Mouse (Mus musculus) limb, embryonic 10.5 days (tissue): Measurements from ENCODE around the gene Hist1h4f. TPM values are rescaled to one million over a fixed set of nuclear protein-coding genes. Genes with fewer than 3 reads are reported as not detected.
A peak's percentile ranks its signal among the peaks of the same experiment; 100 is the strongest.
"Not testable (repeated sequence)": the region's sequence is repeated elsewhere in the genome, so short reads cannot be mapped to it uniquely, and the experiment has no call there.

ENCODE experiments used
- DNase-seq: peaks from one replicate; pipeline ENCODE4 v3.0.0-alpha.2; 2017; ENCODE audit warnings: low spot score
- H3K27ac ChIP-seq: fragments of 300-500 bp; sonication (generic); 2 replicates; pipeline ENCODE4 v1.5.1; 2016; ENCODE audit warnings: mild to moderate bottlenecking
- H3K27me3 ChIP-seq: fragments of 300-500 bp; sonication (generic); 2 replicates; pipeline ENCODE4 v1.6.1; 2016; ENCODE audit warnings: low read depth, mild to moderate bottlenecking; ENCODE audit not compliant: poor library complexity, severe bottlenecking
- H3K36me3 ChIP-seq: fragments of 300-500 bp; sonication (generic); 2 replicates; pipeline ENCODE4 v1.6.1; 2016; ENCODE audit warnings: mild to moderate bottlenecking, moderate library complexity
- H3K4me1 ChIP-seq: fragments of 300-500 bp; sonication (generic); 2 replicates; pipeline ENCODE4 v1.6.1; 2016
- H3K4me3 ChIP-seq: fragments of 300-500 bp; sonication (generic); 2 replicates; pipeline ENCODE4 v1.5.1; 2016; ENCODE audit warnings: mild to moderate bottlenecking, moderate library complexity
- H3K9me3 ChIP-seq: fragments of 300-500 bp; sonication (generic); replicated peaks from 2 replicates; pipeline ENCODE4 v1.6.1; 2016; ENCODE audit warnings: mild to moderate bottlenecking
- WGBS: fragments of 180-500 bp; shearing (Covaris S2); methylation state at CpG from one replicate; pipeline ENCODE4 v1.1.7; 2016; 5-methylcytosine and 5-hydroxymethylcytosine counted together
- polyA plus RNA-seq: library from polyadenylated mRNA; unstranded; fragments of >200 nt; fragmentation: Nextera tagmentation; extraction: Ambion mirVana; gene quantifications from 2 replicates; pipeline ENCODE4 v1.2.1, GENCODE M21; 2016

The Hist1h4f gene
- polyA plus RNA-seq, 1 experiment from 2014 or later, result 1.3 TPM

GRCm38 (mm10) chr13:23555839-23556416 lies 4.5 kb upstream of the Hist1h4f start:
- under 1% methylated on average over 18 of the region's 18 CpGs for WGBS
- Histone ChIP-seq H3K4me1 (peaks cover 14% of the 10 kb centered on the region), H3K4me3 (peak overlapping the region; percentile 69), H3K27ac (peak overlapping the region; percentile 97), H3K27me3 (no peaks in the 10 kb centered on the region), H3K9me3 (no peaks in the 10 kb centered on the region), H3K36me3 (no peaks in the 10 kb centered on the region)
- DNase-seq, result peak; percentile 82

- Histone ChIP-seq H3K4me1 (peaks cover 19% of the 10 kb centered on the region), H3K27me3 (no peaks in the 10 kb centered on the region), H3K9me3 (no peaks in the 10 kb centered on the region), H3K4me3 (peak overlapping the region; percentile 69), H3K36me3 (no peaks in the 10 kb centered on the region), H3K27ac (peak overlapping the region; percentile 97)
- peak; percentile 89 for DNase-seq
- under 1% methylated on average over 54 of the region's 54 CpGs for WGBS
Observed at GRCm38 (mm10) chr13:23554925-23555838, 3.7 kb upstream of the Hist1h4f start.

GRCm38 (mm10) chr13:23554393-23554792 lies 2.9 kb upstream of the Hist1h4f start:
- H3K9me3 ChIP-seq, result no peaks in the 10 kb centered on the region
- peak overlapping the region; percentile 97 for H3K27ac ChIP-seq
- no peaks in the 10 kb centered on the region for H3K27me3 ChIP-seq
- DNase-seq, result no peak
- 27% methylated on average over 9 of the region's 9 CpGs for WGBS
- H3K36me3 ChIP-seq, result no peaks in the 10 kb centered on the region
- H3K4me3 ChIP-seq, result peak overlapping the region; percentile 69
- H3K4me1 ChIP-seq, result peaks cover 19% of the 10 kb centered on the region

- peak within 1 kb of the TSS; percentile 52; the same call in 1 of the 2 replicates for H3K4me3 ChIP-seq
- no peaks in the 10 kb centered on the region for H3K27me3 ChIP-seq
- H3K9me3 ChIP-seq, result no peaks in the 10 kb centered on the region
- DNase-seq, result no peak
- peaks cover 22% of the 10 kb centered on the region for H3K4me1 ChIP-seq
- H3K36me3 ChIP-seq, result no peaks in the 10 kb centered on the region
- peak within 1 kb of the TSS; percentile 97 for H3K27ac ChIP-seq
Observed at GRCm38 (mm10) chr13:23552962-23553361, 1.5 kb upstream of the Hist1h4f start, which contains the start of gene Hist1h1d. Hist1h1d (plus strand) TSS chr13:23553262.

GRCm38 (mm10) chr13:23551931-23552914 lies 775 bp upstream of the Hist1h4f start:
- no peaks in the 10 kb centered on the region for H3K9me3 ChIP-seq
- peaks cover 22% of the 10 kb centered on the region for H3K4me1 ChIP-seq
- no peaks in the 10 kb centered on the region for H3K36me3 ChIP-seq
- H3K27me3 ChIP-seq, result no peaks in the 10 kb centered on the region
- 61% methylated on average over 8 of the region's 8 CpGs for WGBS
- H3K4me3 ChIP-seq, result peak overlapping the region; percentile 52
- peak; percentile 35 for DNase-seq
- peak overlapping the region; percentile 97 for H3K27ac ChIP-seq

- peaks cover 22% of the 10 kb centered on the region for H3K4me1 ChIP-seq
- H3K4me3 ChIP-seq, result peak overlapping the region; percentile 52
- no peaks in the 10 kb centered on the region for H3K36me3 ChIP-seq
- 5% methylated on average over 3 of the region's 3 CpGs for WGBS
- H3K9me3 ChIP-seq, result no peaks in the 10 kb centered on the region
- no peaks in the 10 kb centered on the region for H3K27me3 ChIP-seq
- peak; percentile 46 for DNase-seq
- H3K27ac ChIP-seq, result peak overlapping the region; percentile 97
Observed at GRCm38 (mm10) chr13:23550761-23551145, 695 bp downstream of the Hist1h4f start.

- no peak for DNase-seq
- peak overlapping the region; percentile 68 for H3K27ac ChIP-seq
- peaks cover 15% of the 10 kb centered on the region for H3K4me1 ChIP-seq
- H3K27me3 ChIP-seq, result no peaks in the 10 kb centered on the region
- no peak overlapping the region; the same call in 1 of the 2 replicates for H3K4me3 ChIP-seq
- no peaks in the 10 kb centered on the region for H3K9me3 ChIP-seq
- WGBS, result 74% methylated on average over 5 of the region's 5 CpGs
- no peaks in the 10 kb centered on the region for H3K36me3 ChIP-seq
Observed at GRCm38 (mm10) chr13:23546694-23547093, 4.8 kb downstream of the Hist1h4f start.

GRCm38 (mm10) chr13:23544787-23545120 lies 6.7 kb downstream of the Hist1h4f start:
- peaks cover 10% of the 10 kb centered on the region; the same call in 1 of the 2 replicates for H3K4me1 ChIP-seq
- DNase-seq, H3K36me3 ChIP-seq, H3K27me3 ChIP-seq, H3K9me3 ChIP-seq: not testable (repeated sequence)
- H3K27ac ChIP-seq, result peak overlapping the region; percentile 96
- under 1% methylated on average over 13 of the region's 14 CpGs for WGBS
- peak overlapping the region; percentile 57 for H3K4me3 ChIP-seq

GRCm38 (mm10) chr13:23543965-23544786 lies 7.3 kb downstream of the Hist1h4f start, which contains the start of gene Hist1h3f:
Hist1h3f (plus strand) TSS chr13:23544052.
- peak within 1 kb of the TSS; percentile 57 for H3K4me3 ChIP-seq
- 1% methylated on average over 26 of the region's 45 CpGs for WGBS

GRCm38 (mm10) chr13:23542999-23543607 lies 8.3 kb downstream of the Hist1h4f start, which contains the start of gene Hist1h2bh:
Hist1h2bh (minus strand) TSS chr13:23543392.
- Histone ChIP-seq H3K27ac (peak within 1 kb of the TSS; percentile 96), H3K4me3 (peak within 1 kb of the TSS; percentile 57), H3K4me1 (peaks cover 12% of the 10 kb centered on the region)
- H3K36me3 ChIP-seq, H3K9me3 ChIP-seq, H3K27me3 ChIP-seq: not testable (repeated sequence)
- WGBS, result under 1% methylated on average over 42 of the region's 42 CpGs
- DNase-seq, result peak; percentile 74

More at GRCm38 (mm10) chr13:23543965-23544786, 7.3 kb downstream of the Hist1h4f start, which contains the start of gene Hist1h3f:
- Histone ChIP-seq H3K9me3 (no peaks in the 10 kb centered on the region), H3K36me3 (no peaks in the 10 kb centered on the region), H3K27ac (peak within 1 kb of the TSS; percentile 96), H3K4me1 (peaks cover 10% of the 10 kb centered on the region; the same call in 1 of the 2 replicates), H3K27me3 (no peaks in the 10 kb centered on the region)
- peak; percentile 55 for DNase-seq

GRCm38 (mm10) chr13:23542225-23542980 lies 9.0 kb downstream of the Hist1h4f start:
- not testable (repeated sequence) for H3K27me3 ChIP-seq, H3K36me3 ChIP-seq, H3K9me3 ChIP-seq, DNase-seq
- peaks cover 16% of the 10 kb centered on the region for H3K4me1 ChIP-seq
- 11% methylated on average over 3 of the region's 3 CpGs for WGBS
- H3K4me3 ChIP-seq, result peak overlapping the region; percentile 57
- peak overlapping the region; percentile 96 for H3K27ac ChIP-seq
